Mouse (Mus musculus) c-Kit-negative CD71-positive TER-119-positive erythroid progenitor cells, embryonic 14.5 days (primary cell): ENCODE results near the gene Kat6b.

Source experiments
- DNase-seq: peaks from one replicate; pipeline ENCODE4 v3.0.0-alpha.2; 2013; ENCODE audit warnings: low read depth, low spot score

Kat6b gene

DNA sequence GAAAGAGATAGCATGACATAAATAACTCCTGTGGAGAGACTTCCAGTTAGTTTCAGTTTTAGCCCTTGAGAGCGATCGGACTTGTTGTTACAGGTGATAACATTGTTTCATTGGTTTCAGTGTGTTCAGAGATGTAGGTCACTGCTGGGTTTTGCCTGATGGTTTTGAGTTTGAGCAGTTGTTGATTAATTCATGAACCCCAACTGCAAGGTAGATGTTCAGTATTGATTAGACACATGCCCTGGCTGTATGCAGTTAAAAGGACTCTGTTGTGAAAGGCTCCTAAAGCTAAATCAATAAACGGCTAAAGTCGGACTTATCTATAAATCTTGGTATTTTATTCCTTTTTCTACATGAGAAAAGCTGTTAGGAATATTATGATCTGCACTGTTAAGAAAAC is 109.0 kb downstream of the Kat6b start:
- no peak for DNase-seq

DNA sequence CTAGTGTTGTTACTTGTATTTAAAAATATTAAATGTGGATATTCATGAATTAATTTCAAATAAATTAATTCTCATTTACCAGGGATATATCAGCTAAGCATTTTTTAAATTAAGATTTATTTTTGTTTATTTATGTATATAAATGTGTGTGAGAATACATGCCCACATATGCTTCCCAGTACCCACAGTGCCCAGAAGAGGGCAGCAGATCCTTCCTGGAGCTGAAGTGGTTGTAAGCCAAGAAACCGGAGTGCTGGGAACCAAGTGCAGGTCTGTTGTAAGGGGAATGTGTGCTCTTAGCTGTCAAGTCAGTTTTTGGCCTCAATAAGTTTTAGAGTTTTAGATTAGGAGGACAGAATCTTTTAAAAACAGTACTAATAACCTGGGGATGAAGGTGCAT is 110.9 kb downstream of the Kat6b start:
- no peak for DNase-seq

GRCm38 (mm10) chr14:21592985-21593750 is 111.9 kb downstream of the Kat6b start:
- DNase-seq = no peak

GRCm38 (mm10) chr14:21599446-21600173 is 118.4 kb downstream of the Kat6b start:
- no peak for DNase-seq

GRCm38 (mm10) chr14:21600174-21600566 is 118.9 kb downstream of the Kat6b start:
- DNase-seq = no peak

DNA sequence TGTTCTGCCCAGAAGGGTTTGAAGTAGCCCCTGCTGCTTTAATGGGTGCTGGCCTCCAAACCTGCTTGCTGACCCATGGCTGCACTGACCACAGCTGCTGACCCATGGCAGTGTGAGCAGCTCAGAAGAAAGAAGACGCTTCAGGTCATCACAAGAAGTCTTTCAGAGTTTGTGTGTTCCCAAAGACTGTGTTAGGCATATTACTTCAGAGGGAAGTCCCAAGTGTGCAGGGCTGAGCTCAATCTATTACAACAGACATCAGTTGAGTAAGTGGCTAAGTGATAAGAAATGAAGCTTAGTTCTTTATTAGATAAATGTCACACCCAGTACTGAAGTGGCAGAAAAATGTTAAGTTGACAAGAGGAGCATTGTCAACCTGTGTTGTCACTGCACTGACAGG is 119.4 kb downstream of the Kat6b start:
- no peak for DNase-seq

GRCm38 (mm10) chr14:21602166-21602565 is 120.9 kb downstream of the Kat6b start:
- DNase-seq = no peak

DNA sequence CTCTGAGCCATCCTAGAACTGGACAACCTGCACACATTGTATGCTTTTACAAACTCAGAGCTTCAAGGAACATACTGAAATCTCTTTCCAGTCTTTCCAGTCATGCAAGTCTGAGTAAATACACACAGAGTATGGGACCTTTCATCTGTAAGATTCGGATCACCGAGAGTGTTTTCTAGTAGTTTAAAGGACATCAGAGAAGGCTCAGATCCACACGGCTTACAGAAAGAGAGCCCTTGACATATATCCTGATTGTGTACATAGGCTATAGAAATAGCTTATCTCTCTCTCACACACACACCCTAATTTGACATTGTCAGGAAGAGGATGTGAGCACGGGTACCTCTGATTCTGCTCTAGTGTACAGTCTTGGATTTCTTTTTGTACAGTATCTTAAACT is 121.7 kb downstream of the Kat6b start:
- DNase-seq = no peak

GRCm38 (mm10) chr14:21607686-21608085 is 126.5 kb downstream of the Kat6b start:
- no peak for DNase-seq

- DNase-seq = no peak
Measured at GRCm38 (mm10) chr14:21608886-21609285, 127.7 kb downstream of the Kat6b start.

DNA sequence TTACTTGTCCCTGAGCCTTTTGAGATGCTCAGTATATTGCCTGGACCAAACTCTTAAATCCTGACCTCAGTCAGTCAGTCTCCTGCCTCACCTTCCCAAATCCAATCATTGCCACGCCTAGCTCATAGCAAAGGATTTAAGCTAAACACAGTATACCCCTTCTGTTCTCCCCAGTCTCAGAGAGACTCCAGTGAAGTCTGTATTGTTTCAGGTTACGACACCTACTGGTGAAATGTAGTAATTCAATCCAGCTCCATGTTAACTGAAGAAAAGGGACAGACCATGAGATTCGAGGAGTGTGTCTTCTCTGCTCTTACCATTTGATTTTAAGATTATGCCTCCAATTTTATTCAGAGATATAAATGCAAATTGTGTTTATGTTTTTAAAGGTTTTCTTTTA is 129.0 kb downstream of the Kat6b start:
- DNase-seq = peak; percentile 20

DNA sequence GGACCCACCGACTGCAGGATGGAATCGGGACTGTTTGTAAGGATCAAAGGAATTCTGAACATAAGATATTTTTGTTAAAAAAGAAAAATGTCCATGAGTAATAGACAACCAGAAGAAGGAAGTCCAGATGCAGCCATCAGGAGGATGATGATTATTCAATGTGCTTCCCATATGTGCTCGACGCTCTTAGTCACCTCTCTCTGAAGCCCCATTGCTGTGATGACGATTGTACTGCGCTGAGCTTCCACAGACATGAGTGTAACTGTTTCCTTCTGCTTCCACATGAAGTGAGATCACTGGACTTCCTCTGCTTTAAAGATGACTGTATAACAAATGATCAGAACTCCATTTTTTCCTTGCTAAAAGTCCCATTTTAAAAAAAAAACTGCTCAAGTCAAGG is 131.8 kb downstream of the Kat6b start:
- DNase-seq = no peak

DNA sequence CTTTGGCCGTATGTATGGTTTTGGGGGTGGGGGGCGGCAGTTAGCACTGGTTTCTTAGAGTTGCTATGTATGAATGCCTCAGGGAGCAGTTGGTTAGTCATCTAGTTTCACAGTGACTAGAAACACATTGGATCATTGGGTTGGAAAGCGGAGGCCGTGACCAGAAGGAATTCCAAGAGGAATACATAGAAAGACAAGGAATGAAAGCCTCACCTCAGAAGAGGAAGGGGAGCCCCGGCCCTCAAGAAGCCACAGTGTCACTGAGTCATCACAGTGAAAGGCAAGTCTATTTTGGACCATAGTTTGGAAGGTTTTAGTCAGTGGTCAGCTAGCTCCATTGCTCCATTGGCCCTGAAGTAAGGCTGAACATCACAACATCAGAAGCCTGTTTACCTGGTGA is 132.9 kb downstream of the Kat6b start:
- DNase-seq = no peak

GRCm38 (mm10) chr14:21615853-21616252 is 134.6 kb downstream of the Kat6b start:
- DNase-seq = no peak

- DNase-seq = no peak
Measured at GRCm38 (mm10) chr14:21617221-21617980, 136.2 kb downstream of the Kat6b start.

- no peak for DNase-seq
Measured at GRCm38 (mm10) chr14:21619951-21620350, 138.7 kb downstream of the Kat6b start.

DNA sequence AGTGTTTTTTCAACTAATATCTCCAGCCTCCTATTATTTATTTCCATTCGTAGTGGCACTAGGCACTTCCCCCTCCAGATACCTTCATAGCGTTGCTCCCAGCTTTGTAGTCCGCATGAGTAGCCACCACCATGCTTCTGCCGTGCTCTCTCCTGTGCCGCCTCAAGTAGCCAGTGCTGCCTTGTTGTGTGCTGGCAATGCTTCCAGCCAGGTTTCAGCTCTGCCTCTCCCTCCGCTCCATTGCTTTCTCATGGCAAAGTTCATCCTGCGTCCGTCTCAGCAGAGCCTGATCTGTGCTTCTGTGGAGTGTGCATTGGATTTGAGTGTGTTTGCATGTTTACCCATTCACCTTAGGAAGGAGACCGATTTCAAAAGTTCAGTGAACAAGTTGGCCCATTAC is 144.7 kb downstream of the Kat6b start:
- DNase-seq = no peak

- DNase-seq = no peak
Measured at GRCm38 (mm10) chr14:21631665-21632200, 150.5 kb downstream of the Kat6b start.

- no peak for DNase-seq
Measured at GRCm38 (mm10) chr14:21636548-21636947, 155.3 kb downstream of the Kat6b start.

DNA sequence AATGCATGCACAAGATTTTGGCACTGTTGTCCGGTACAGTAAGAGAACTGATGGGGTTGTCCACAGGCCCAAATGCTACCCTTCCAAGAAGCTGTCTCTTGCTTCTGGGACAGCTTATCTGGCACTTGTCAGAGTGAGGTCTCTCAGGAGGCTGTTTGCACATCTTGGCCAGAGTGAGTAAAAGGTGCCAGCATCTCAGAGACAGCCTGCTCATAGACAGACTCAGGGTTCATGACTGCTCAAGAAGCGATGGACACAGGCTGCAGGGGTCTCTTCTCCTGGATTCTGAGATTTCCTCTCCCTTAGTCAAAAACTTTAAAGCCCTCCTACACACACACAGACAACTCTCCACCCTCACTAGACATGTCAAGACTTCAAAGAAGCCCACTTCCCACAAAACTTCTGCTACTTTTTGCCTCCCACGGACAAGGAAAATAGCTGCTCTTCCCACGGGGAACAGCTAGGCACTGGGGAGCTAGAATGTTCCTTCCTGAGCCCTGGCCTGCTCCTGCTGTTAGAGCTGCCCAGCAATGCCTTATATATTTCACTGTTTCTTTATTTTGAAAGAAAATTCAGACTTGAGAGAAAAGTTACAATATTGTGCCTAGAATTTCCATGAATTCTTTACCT is 159.7 kb downstream of the Kat6b start:
- no peak for DNase-seq

- DNase-seq = no peak
Measured at GRCm38 (mm10) chr14:21653813-21654212, 172.6 kb downstream of the Kat6b start.

DNA sequence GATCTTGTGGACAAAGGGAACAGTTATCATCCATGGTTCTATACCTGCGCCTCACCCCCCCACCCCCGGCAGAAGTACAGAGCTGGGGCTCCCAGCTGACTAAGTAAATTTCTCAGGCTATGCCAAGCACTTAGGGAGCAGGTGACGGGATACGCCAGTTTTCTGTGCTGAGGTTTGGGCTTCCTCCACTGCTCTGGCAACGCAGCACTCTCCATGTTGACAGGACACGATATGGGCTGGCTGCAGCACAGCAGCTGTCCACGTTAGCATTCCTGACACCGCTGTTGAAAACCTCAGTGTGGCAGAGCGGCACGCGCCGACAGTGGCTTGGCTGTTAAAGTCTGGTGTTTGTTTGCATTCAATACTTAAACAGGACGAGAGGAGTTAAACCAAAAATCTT is 177.9 kb downstream of the Kat6b start:
- DNase-seq = no peak
